Mouse (Mus musculus) spleen, postnatal 14 days (tissue): ENCODE measurements at regions not wholly inside any gene's neighbourhood (a gene's known extent, or its start where the extent isn't known, plus 50 kb on each side); places are given as distances from the start of the nearest gene placed in this dataset.

Experiments
- DNase-seq, 2 experiments: peaks; one replicate each; pipeline ENCODE4 v3.0.0; 2021 to 2022; ENCODE audit warnings: low spot score in 2 of 2

GRCm38 (mm10) chr3:78901838-78902484 lies 384.4 kb downstream of the Rapgef2 start:
- DNase-seq, result no peak

GRCm38 (mm10) chr3:78901016-78901837 lies 385.1 kb downstream of the Rapgef2 start:
- no peak for DNase-seq

GRCm38 (mm10) chr3:78899446-78900230 lies 386.7 kb downstream of the Rapgef2 start:
- no peak for DNase-seq

GRCm38 (mm10) chr3:78889326-78889725 lies 397.0 kb downstream of the Rapgef2 start:
- no peak for DNase-seq

GRCm38 (mm10) chr3:78884715-78885114 lies 401.6 kb downstream of the Rapgef2 start:
- no peak for DNase-seq

- no peak for DNase-seq
These were observed 402.3 kb downstream of the Rapgef2 start for GRCm38 (mm10) chr3:78884029-78884428.

- no peak for DNase-seq
These were observed 406.2 kb downstream of the Rapgef2 start for GRCm38 (mm10) chr3:78880072-78880471.

- DNase-seq, result no peak
These were observed 409.0 kb downstream of the Rapgef2 start for GRCm38 (mm10) chr3:78877323-78877722.

- no peak for DNase-seq
These were observed 419.4 kb downstream of the Rapgef2 start for GRCm38 (mm10) chr3:78866896-78867295.

GRCm38 (mm10) chr3:78866083-78866726 lies 420.1 kb downstream of the Rapgef2 start:
- DNase-seq, result no peak

- DNase-seq, result no peak
These were observed 423.3 kb downstream of the Rapgef2 start for GRCm38 (mm10) chr3:78863005-78863404.

GRCm38 (mm10) chr3:78846617-78847318 lies 439.5 kb downstream of the Rapgef2 start:
- no peak for DNase-seq

- DNase-seq, result no peak
These were observed 445.1 kb downstream of the Rapgef2 start for GRCm38 (mm10) chr3:78841173-78841572.

GRCm38 (mm10) chr3:78836824-78837223 lies 449.5 kb downstream of the Rapgef2 start:
- DNase-seq, result no peak

GRCm38 (mm10) chr3:78825505-78825904 lies 460.8 kb downstream of the Rapgef2 start:
- no peak for DNase-seq

GRCm38 (mm10) chr3:78812425-78812824 lies 473.9 kb downstream of the Rapgef2 start:
- no peak for DNase-seq

- DNase-seq, result no peak
These were observed 475.7 kb downstream of the Rapgef2 start for GRCm38 (mm10) chr3:78810431-78811152.

GRCm38 (mm10) chr3:78803176-78803575 lies 483.1 kb downstream of the Rapgef2 start:
- no peak for DNase-seq

- no peak for DNase-seq
These were observed 490.3 kb downstream of the Rapgef2 start for GRCm38 (mm10) chr3:78795951-78796455.

GRCm38 (mm10) chr3:78792440-78793057 lies 493.8 kb downstream of the Rapgef2 start:
- DNase-seq, result no peak
